Mouse (Mus musculus) neural tube, postnatal 0 days (tissue): Measurements from ENCODE around the gene Mcpt2. TPM values are rescaled to one million over a fixed set of nuclear protein-coding genes. Genes with fewer than 3 reads are reported as not detected.

Experiments used
- microRNA-seq: library from miRNA; unstranded; fragments of <30 nt; microRNA quantifications from one replicate; pipeline ENCODE4, GENCODE M21; 2016
- polyA plus RNA-seq: library from polyadenylated mRNA; unstranded; fragments of >200 nt; fragmentation: Nextera tagmentation; extraction: Ambion mirVana; gene quantifications from 2 replicates; pipeline ENCODE4 v1.2.1, GENCODE M21; 2015

The Mcpt2 gene
- not detected in 2 replicates for polyA plus RNA-seq

DNA sequence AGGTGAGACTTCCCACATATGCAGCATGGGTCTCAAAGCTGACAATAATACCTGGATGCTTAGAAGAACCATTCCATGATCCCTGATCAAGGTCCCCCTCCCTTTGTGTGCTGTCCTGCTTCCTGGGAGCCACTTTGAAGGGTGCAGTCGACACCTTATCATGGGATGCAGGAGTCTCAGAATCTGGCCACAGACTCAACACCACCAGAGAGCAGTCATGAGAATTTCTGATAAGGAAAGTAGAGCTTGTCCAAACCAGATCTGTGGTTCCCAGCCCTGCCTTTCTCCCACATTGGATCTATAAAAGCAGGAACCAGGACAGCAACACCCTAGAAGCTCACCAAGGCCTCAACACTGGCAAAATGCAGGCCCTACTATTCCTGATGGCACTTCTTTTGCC, at the start of gene Mcpt2:
Gene Mcpt2 (plus strand): TSS at position 250 of the 400 bp plus-strand sequence.

GRCm38 (mm10) chr14:56017671-56018070, 24.2 kb upstream of the Mcpt2 start, which contains the start of gene Mcpt1:
Gene Mcpt1, plus strand, starts transcription at chr14:56017971.

GRCm38 (mm10) chr14:56030395-56030794, 11.4 kb upstream of the Mcpt2 start, which contains the start of gene Mcpt9:
Gene Mcpt9, minus strand, starts transcription at chr14:56030495.

GRCm38 (mm10) chr14:56062213-56062612, 20.4 kb downstream of the Mcpt2 start, which contains the start of gene Mcpt4:
Gene Mcpt4, minus strand, starts transcription at chr14:56062313.

DNA sequence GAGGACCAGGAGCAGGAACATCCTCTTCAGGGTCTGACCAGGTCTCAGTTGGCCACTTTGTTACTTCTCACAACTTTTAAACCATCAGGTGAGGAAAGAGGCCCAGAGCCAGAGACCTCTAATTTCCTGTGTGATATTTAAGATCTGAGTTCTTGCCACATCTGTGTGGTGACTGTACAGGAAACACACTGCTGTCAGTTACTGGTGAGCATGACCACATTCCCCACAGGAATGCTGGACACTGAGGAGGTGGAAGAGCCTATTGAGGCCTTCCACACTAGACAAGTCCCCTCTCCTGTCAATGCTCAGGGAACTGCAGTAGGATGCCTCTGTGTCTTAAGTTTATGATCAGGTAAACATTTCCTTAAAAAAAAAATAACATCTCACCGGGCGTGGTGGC, 43.3 kb downstream of the Mcpt2 start, which contains the start of gene Mcpt8:
Gene Mcpt8 (minus strand): TSS at position 107 of the 400 bp plus-strand sequence.

Small RNAs within 50 kb of the gene (microRNA-seq; reads per million reads assigned to microRNA genes)
- not detected for gene Mir6949

Other genes with a start within 250 kb of the Mcpt2 start
- 5.1 and 5.7 TPM in 2 replicates for gene Nfatc4, start 218.9 kb upstream of the Mcpt2 start, polyA plus RNA-seq
- 5.8 and 6.7 TPM in 2 replicates for gene Nynrin, start 188.0 kb upstream of the Mcpt2 start, polyA plus RNA-seq
- gene Cbln3, start 157.6 kb upstream of the Mcpt2 start, polyA plus RNA-seq = 0.68 and 1.0 TPM in 2 replicates
- gene Khnyn, start 157.1 kb upstream of the Mcpt2 start, polyA plus RNA-seq = 6.2 and 7.5 TPM in 2 replicates
- 141 and 152 TPM in 2 replicates for gene Sdr39u1, start 141.7 kb upstream of the Mcpt2 start, polyA plus RNA-seq
- 0.43 and 0.57 TPM in 2 replicates for gene Cma1, start 97.4 kb upstream of the Mcpt2 start, polyA plus RNA-seq
- not detected in 2 replicates for gene Cma2, start 91.1 kb upstream of the Mcpt2 start, polyA plus RNA-seq
- gene Mcpt1, start 24.1 kb upstream of the Mcpt2 start, polyA plus RNA-seq = not detected in 2 replicates
- not detected in 2 replicates for gene Mcpt9, start 11.5 kb upstream of the Mcpt2 start, polyA plus RNA-seq
- gene Mcpt4, start 20.3 kb downstream of the Mcpt2 start, polyA plus RNA-seq = 0.14 TPM in 1 of 2 replicates, not detected in the other
- not detected in 2 replicates for gene Mcpt8, start 43.2 kb downstream of the Mcpt2 start, polyA plus RNA-seq
- not detected in 2 replicates for gene Ctsg, start 60.5 kb downstream of the Mcpt2 start, polyA plus RNA-seq
- gene Gzme, start 78.6 kb downstream of the Mcpt2 start, polyA plus RNA-seq = not detected in 2 replicates
- not detected in 2 replicates for gene Gzmd, start 90.6 kb downstream of the Mcpt2 start, polyA plus RNA-seq
- gene Gzmg, start 117.5 kb downstream of the Mcpt2 start, polyA plus RNA-seq = not detected in 2 replicates
- gene Gzmn, start 132.6 kb downstream of the Mcpt2 start, polyA plus RNA-seq = not detected in 2 replicates
- not detected in 2 replicates for gene Gzmf, start 169.4 kb downstream of the Mcpt2 start, polyA plus RNA-seq
- 0.30 TPM in 1 of 2 replicates, not detected in the other for gene Gzmc, start 192.6 kb downstream of the Mcpt2 start, polyA plus RNA-seq
- not detected in 2 replicates for gene Gzmb, start 220.2 kb downstream of the Mcpt2 start, polyA plus RNA-seq